Comparison of ENCODE assay signal across 8 mouse cellular contexts in genomic region chr4:152072121-152072601, GRCm38 (mm10). TPM values are rescaled to one million over a fixed set of nuclear protein-coding genes. Genes with fewer than 3 reads are reported as not detected.
DNase-seq lines count a peak whose midpoint lies in the region; ATAC-seq lines count a peak whose summit lies in the region.

Plekhg5 (plus strand) TSS chr4:152072498.

- H3K4me3 ChIP-seq in neural tube, embryonic 12.5 days: no peak within 1 kb of the TSS

- no peak within 1 kb of the TSS for H3K4me2 ChIP-seq in neural tube, embryonic 12.5 days (replicated peaks)

- H3K4me1 ChIP-seq in neural tube, embryonic 12.5 days: 0 out of 2 replicates have a peak, but pooled peaks cover 4% of the 10 kb centered on the region

- no peaks in the 10 kb centered on the region for H3K27me3 ChIP-seq in neural tube, embryonic 12.5 days (replicated peaks)

- no peak within 1 kb of the TSS for H3K9ac ChIP-seq in neural tube, embryonic 12.5 days

- ATAC-seq in neural tube, embryonic 12.5 days (ENCODE audit: low FRiP score, low read depth): no peak

- no peaks in the 10 kb centered on the region for H3K9me3 ChIP-seq in neural tube, embryonic 12.5 days

- DNase-seq in neural tube, embryonic 10.5 days (ENCODE audit: extremely low spot score, low spot score): no peak
- DNase-seq in adrenal gland, postnatal 25 days: peak; percentile 62
- DNase-seq in heart, adult 9 months (ENCODE audit: low spot score in 2 of 2): peak; percentile 63 to 81
- peak; percentile 28 to 65 for DNase-seq in kidney, postnatal 25 days
- peak; percentile 50 for DNase-seq in lung, postnatal 14 days
- DNase-seq in cerebellum, adult 11 months: no peak
- no peak for DNase-seq in right cerebral cortex, postnatal 25 days

- no peaks in the 10 kb centered on the region for H3K36me3 ChIP-seq in neural tube, embryonic 12.5 days

- 69% methylated on average over 10 of the region's 10 CpGs for WGBS in neural tube, embryonic 12.5 days

- H3K27ac ChIP-seq in neural tube, embryonic 12.5 days: no peak within 1 kb of the TSS

RNA-seq across cellular contexts. Expression of gene Plekhg5, which starts in this region (rescaled TPM):
- polyA plus RNA-seq in neural tube, embryonic 12.5 days (2016; fragmentation: Nextera tagmentation; extraction: Ambion mirVana): 10.4 and 10.6 TPM in 2 replicates
- 12.9 and 15.6 TPM in 2 replicates for total RNA-seq in adrenal gland, postnatal 25 days (2021)

Comparison
In these comparisons a context has a peak if more than half of its experiments do, and no peak if none do; other contexts are left out.
1. DNase-seq: peak in adrenal gland, postnatal 25 days (single experiment), heart, adult 9 months (2 of 2), kidney, postnatal 25 days (2 of 2) and lung, postnatal 14 days (single experiment); none in neural tube, embryonic 10.5 days (single experiment), cerebellum, adult 11 months (single experiment) and right cerebral cortex, postnatal 25 days (single experiment).